Mouse (Mus musculus) intestine, postnatal 0 days (tissue): ENCODE measurements around the gene Gprc5a. TPM values are rescaled to one million over a fixed set of nuclear protein-coding genes. Genes with fewer than 3 reads are reported as not detected.

ENCODE experiments used
- ATAC-seq: fragments of 200-750 bp; cut with Nextera tagmentation; 2 replicates; pipeline ENCODE4 v1.8.0; 2017; ENCODE audit warnings: mild to moderate bottlenecking, moderate TSS enrichment, moderate library complexity
- H3K27ac ChIP-seq: fragments of 300-500 bp; sonication (generic); 2 replicates; pipeline ENCODE4 v1.5.1; 2014; ENCODE audit warnings: mild to moderate bottlenecking, low read depth, low read length, moderate library complexity
- H3K27me3 ChIP-seq: fragments of 300-500 bp; sonication (generic); replicated peaks from 2 replicates; pipeline ENCODE4 v1.6.1; 2014; ENCODE audit warnings: low read length, mixed read lengths; ENCODE audit not compliant: control insufficient read depth, insufficient read depth
- H3K36me3 ChIP-seq: fragments of 300-500 bp; sonication (generic); 2 replicates; pipeline ENCODE4 v1.6.1; 2014; ENCODE audit warnings: mild to moderate bottlenecking, moderate library complexity; ENCODE audit not compliant: control insufficient read depth, insufficient read depth
- H3K4me1 ChIP-seq: fragments of 300-500 bp; sonication (generic); replicated peaks from 2 replicates; pipeline ENCODE4 v1.6.1; 2014; ENCODE audit warnings: antibody characterized with exemption, low read length, mixed read lengths; ENCODE audit not compliant: control insufficient read depth, insufficient read depth
- H3K4me2 ChIP-seq: fragments of 300-500 bp; sonication (generic); replicated peaks from 2 replicates; pipeline ENCODE4 v1.6.1; 2014; ENCODE audit warnings: low read depth, mild to moderate bottlenecking, moderate library complexity
- H3K4me3 ChIP-seq: fragments of 300-500 bp; sonication (generic); 2 replicates; pipeline ENCODE4 v1.5.1; 2014; ENCODE audit warnings: low read depth, low read length
- H3K9ac ChIP-seq: fragments of 300-500 bp; sonication (generic); 2 replicates; pipeline ENCODE4 v1.6.1; 2014; ENCODE audit warnings: mild to moderate bottlenecking, low read depth, low read length
- H3K9me3 ChIP-seq: fragments of 300-500 bp; sonication (generic); 2 replicates; pipeline ENCODE4 v1.6.1; 2016; ENCODE audit warnings: mixed run types; ENCODE audit not compliant: control insufficient read depth
- CTCF ChIP-seq: sonication (generic); IDR thresholded peaks from 2 replicates; pipeline ENCODE4 v1.5.1; 2016; ENCODE audit warnings: low read depth, mild to moderate bottlenecking, control low read depth, antibody characterized with exemption, moderate library complexity
- WGBS: fragments of 180-500 bp; shearing (Covaris S2); extraction: QIAGEN DNeasy Blood & Tissue Kit; methylation state at CpG from one replicate; pipeline ENCODE4 v1.1.7; 2014; 5-methylcytosine and 5-hydroxymethylcytosine counted together
- polyA plus RNA-seq: library from polyadenylated mRNA; unstranded; fragments of >200 nt; fragmentation: Nextera tagmentation; extraction: Ambion mirVana; gene quantifications from 2 replicates; pipeline ENCODE4 v1.2.1, GENCODE M21; 2015

The Gprc5a gene
- polyA plus RNA-seq, 1 experiment from 2014 or later: 4.2 TPM

DNA sequence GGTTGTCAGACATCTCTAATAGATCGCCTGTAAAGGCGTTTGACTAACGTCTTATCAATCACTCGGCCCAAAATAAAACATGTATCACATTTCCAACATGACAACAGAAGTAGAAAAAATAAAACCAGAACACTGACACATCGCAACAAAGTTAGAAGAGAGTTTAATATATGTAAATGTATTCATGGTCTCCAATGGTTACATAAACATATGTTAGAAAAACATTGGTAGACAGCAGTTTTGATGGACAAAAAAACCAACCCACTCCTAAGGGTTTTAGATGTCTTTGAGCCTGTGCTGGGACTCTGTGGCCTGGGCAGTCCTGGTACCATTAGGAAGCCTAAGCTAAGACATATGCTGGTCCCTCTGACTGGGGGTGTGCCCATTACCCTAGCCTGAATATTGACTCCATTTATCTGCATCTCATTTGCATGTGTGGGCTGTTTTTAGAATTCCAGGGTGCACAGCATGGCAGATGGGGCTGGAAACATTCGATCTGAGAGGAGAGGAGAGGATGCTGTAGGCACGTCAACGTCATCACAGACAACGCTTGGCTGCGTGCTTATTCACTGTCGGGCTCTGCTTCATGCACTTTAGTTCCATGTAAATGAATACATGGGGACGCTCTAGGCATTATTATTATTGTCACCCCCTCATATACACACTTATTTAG is 27.5 kb downstream of the Gprc5a start:
- Histone ChIP-seq H3K9me3 (no peaks in the 10 kb centered on the region), H3K36me3 (no peaks in the 10 kb centered on the region), H3K4me2 (no peak overlapping the region), H3K27me3 (no peaks in the 10 kb centered on the region), H3K27ac (no peak overlapping the region), H3K4me1 (no peaks in the 10 kb centered on the region), H3K4me3 (no peak overlapping the region), H3K9ac (no peak overlapping the region)
- WGBS: 87% methylated on average over 12 of the region's 12 CpGs
- TF ChIP-seq CTCF: no peak
- ATAC-seq: no peak

GRCm38 (mm10) chr6:135100787-135101472 is 35.5 kb downstream of the Gprc5a start:
- 79% methylated on average over 15 of the region's 15 CpGs for whole genome bisulfite sequencing
- H3K9me3 ChIP-seq: no peaks in the 10 kb centered on the region
- no peak overlapping the region for H3K4me2 ChIP-seq
- no peaks in the 10 kb centered on the region for H3K4me1 ChIP-seq
- H3K4me3 ChIP-seq: no peak overlapping the region
- no peaks in the 10 kb centered on the region for H3K36me3 ChIP-seq
- H3K27me3 ChIP-seq: no peaks in the 10 kb centered on the region
- TF ChIP-seq CTCF: no peak
- no peak overlapping the region for H3K9ac ChIP-seq
- no peak for ATAC-seq
- no peak overlapping the region for H3K27ac ChIP-seq

DNA sequence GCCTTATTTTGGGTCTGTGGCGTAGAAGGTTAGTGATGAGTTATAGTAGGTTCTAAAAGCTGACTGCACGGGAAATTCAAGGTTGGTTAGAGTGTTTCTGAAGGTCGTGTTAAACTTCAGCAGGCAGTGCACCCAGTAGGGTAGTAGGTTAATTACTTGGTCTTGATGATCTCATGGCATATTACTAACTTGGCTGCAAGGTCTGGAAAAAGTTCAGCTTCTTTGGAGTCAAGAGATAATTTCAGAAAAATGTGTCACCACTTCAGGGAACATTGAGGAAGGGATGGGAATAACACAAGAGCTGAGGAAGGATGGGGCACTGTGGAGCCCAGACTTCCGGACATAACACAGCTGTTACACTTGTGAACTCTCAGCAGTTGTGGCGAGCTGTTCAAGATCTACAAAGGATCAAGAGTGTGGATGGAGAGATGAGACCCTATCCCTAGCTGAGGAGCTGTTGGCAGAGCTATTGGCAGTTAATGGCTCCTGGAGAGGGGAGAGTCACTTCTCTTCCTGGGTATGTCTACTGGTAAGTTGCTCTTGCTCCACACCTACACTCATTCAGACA is 37.4 kb downstream of the Gprc5a start:
- Histone ChIP-seq H3K4me3 (no peak overlapping the region), H3K4me1 (no peaks in the 10 kb centered on the region), H3K27ac (no peak overlapping the region), H3K27me3 (no peaks in the 10 kb centered on the region), H3K9me3 (no peaks in the 10 kb centered on the region), H3K36me3 (no peaks in the 10 kb centered on the region), H3K9ac (no peak overlapping the region), H3K4me2 (no peak overlapping the region)
- WGBS: 74% methylated on average over 5 of the region's 5 CpGs
- TF ChIP-seq CTCF: no peak
- ATAC-seq: no peak

DNA sequence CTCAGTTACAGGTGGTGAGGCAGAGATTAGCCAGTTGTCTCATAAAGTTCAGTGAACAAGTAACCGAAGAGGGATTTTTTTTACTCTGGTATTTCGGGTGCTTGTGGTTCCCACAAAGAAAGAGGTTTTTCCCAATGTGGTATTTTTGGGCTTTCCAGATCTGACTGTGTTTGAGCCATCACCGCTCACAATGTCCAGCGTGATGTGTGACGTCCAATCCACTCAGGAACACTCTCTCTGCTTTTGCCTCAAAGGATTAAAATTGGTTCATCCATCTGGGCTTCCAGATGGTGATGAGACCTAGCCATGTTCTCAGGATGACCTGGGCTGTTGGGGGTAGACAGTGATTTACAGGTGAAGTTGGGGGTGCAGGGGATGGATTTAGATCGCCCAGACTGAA is 41.6 kb downstream of the Gprc5a start:
- Histone ChIP-seq H3K36me3 (no peaks in the 10 kb centered on the region), H3K27ac (no peak overlapping the region), H3K27me3 (no peaks in the 10 kb centered on the region), H3K4me2 (no peak overlapping the region), H3K4me1 (no peaks in the 10 kb centered on the region), H3K9ac (no peak overlapping the region), H3K9me3 (no peaks in the 10 kb centered on the region), H3K4me3 (no peak overlapping the region)
- ATAC-seq: no peak
- 89% methylated on average over 6 of the region's 6 CpGs for WGBS
- no peak for TF ChIP-seq CTCF

- Histone ChIP-seq H3K9me3 (no peaks in the 10 kb centered on the region), H3K4me1 (no peaks in the 10 kb centered on the region), H3K27ac (no peak overlapping the region), H3K9ac (no peak overlapping the region), H3K36me3 (no peaks in the 10 kb centered on the region), H3K4me2 (no peak overlapping the region), H3K4me3 (no peak overlapping the region), H3K27me3 (no peaks in the 10 kb centered on the region)
- no peak for ATAC-seq
- WGBS: 28% methylated on average over 7 of the region's 7 CpGs
- no peak for TF ChIP-seq CTCF
Measured at GRCm38 (mm10) chr6:135112411-135113113, 47.1 kb downstream of the Gprc5a start.

DNA sequence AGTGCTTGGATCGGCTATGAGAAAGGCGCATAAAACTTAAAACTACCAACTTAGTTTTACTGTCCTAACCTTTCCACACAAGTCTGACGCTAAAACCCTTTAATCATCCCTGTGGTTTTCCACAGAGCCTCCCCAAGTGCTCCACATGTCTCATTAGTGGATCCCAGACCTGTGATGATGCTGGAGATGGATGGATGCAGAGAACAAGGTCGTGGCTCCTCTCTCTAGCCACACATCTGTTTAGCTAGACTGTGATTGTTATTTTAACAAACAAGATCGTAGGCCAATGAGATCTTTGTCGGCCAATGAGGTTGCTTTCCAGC is 47.6 kb downstream of the Gprc5a start:
- ATAC-seq: no peak

More for the DNA sequence above, 47.6 kb downstream of the Gprc5a start:
- Histone ChIP-seq H3K4me2 (no peak overlapping the region), H3K9ac (no peak overlapping the region), H3K27ac (no peak overlapping the region), H3K4me3 (no peak overlapping the region), H3K36me3 (no peaks in the 10 kb centered on the region), H3K27me3 (no peaks in the 10 kb centered on the region), H3K9me3 (no peaks in the 10 kb centered on the region), H3K4me1 (no peaks in the 10 kb centered on the region)
- WGBS: 36% methylated on average over 6 of the region's 6 CpGs
- TF ChIP-seq CTCF: no peak
